ENCODE assay signal across 8 mouse cellular contexts in the genomic region with DNA sequence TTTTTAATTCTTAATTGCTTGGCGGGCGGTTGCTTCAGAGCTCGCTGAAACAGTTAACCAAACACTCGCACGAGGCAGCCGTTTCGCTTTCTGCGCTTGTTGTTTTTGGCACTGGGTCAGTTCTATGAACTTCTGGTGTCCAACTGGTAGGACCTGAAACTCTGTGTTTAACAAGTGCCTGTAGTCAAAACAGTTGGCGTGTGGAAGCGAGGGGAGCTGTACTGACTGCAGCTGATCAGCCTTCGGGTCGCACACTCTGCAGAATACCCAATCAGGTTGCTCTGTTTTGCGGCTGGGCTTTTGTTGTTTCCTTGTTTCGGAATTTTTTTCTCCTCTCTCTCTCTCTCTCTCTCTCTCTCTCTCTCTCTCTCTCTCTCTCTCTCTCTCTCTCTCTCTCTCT.
DNase-seq lines count a peak whose midpoint lies in the region; ATAC-seq and TF ChIP-seq lines count a peak whose summit lies in the region.

No protein-coding gene starts in this region.

- H3K27me3 ChIP-seq in MEL (ENCODE audit: control insufficient read depth in 1 of 2, insufficient read depth in 2 of 2, low read length in 2 of 2) = no peaks in the 10 kb centered on the region
- H3K27me3 ChIP-seq in forebrain, embryonic 14.5 days (replicated peaks; ENCODE audit: control insufficient read depth, insufficient read depth, low read length) = 0 out of 2 replicates have a peak, but pooled peaks cover 3% of the 10 kb centered on the region

- no peak for TF ChIP-seq POLR2A in MEL (IDR thresholded peaks at IDR 0.05; ENCODE audit: control insufficient read depth in 1 of 2, insufficient read depth in 1 of 2, low read depth in 1 of 2, low read length in 2 of 2, poor library complexity in 1 of 2)
- no peak for TF ChIP-seq POLR2A in bone marrow, adult 2 months (IDR thresholded peaks at IDR 0.05; ENCODE audit: borderline replicate concordance, control insufficient read depth, low read depth, low read length)

- 0% methylated on average over 14 of the region's 14 CpGs for WGBS in bone marrow, adult 2 months
- whole genome bisulfite sequencing in forebrain, embryonic 14.5 days = 0% methylated on average over 14 of the region's 14 CpGs

- peak in 1 of 2 experiments; percentile 48; a peak in 2 of 4 replicates for TF ChIP-seq EP300 in MEL (IDR thresholded peaks at IDR 0.05; ENCODE audit: low read depth in 1 of 2, low read length in 2 of 2)

- peaks cover 0 to 3% of the 10 kb centered on the region in 2 experiments; a peak in 1 of 4 replicates for H3K36me3 ChIP-seq in MEL (ENCODE audit: control insufficient read depth in 1 of 2, insufficient read depth in 2 of 2, low read length in 2 of 2)
- H3K36me3 ChIP-seq in forebrain, embryonic 14.5 days (ENCODE audit: control insufficient read depth, insufficient read depth, low read length) = no peaks in the 10 kb centered on the region

- no peaks in the 10 kb centered on the region; the same call in 1 of the 2 replicates for H3K79me2 ChIP-seq in MEL (ENCODE audit: control insufficient read depth, insufficient read depth, low read length, poor library complexity)

- no peak for TF ChIP-seq RAD21 in MEL (IDR thresholded peaks at IDR 0.05; ENCODE audit: low read depth, low read length)

- peak overlapping the region; percentile 89 for H3K4me2 ChIP-seq in forebrain, embryonic 14.5 days (ENCODE audit: low read length)

- peak overlapping the region; percentile 68 for H3K27ac ChIP-seq in MEL (ENCODE audit: control insufficient read depth, low read depth, low read length)
- peak overlapping the region; percentile 13 for H3K27ac ChIP-seq in bone marrow, adult 2 months (ENCODE audit: control insufficient read depth, insufficient read depth, low read depth, low read length, poor library complexity)
- no peak overlapping the region for H3K27ac ChIP-seq in forebrain, embryonic 14.5 days (ENCODE audit: low read depth, low read length)
- H3K27ac ChIP-seq in layer of hippocampus, adult 2 months = peak overlapping the region; percentile 57

- peaks cover 0 to 15% of the 10 kb centered on the region in 2 experiments; a peak in 2 of 4 replicates for H3K4me1 ChIP-seq in MEL (ENCODE audit: control insufficient read depth in 1 of 2, insufficient read depth in 2 of 2, low read length in 2 of 2)
- peaks cover 3% of the 10 kb centered on the region for H3K4me1 ChIP-seq in bone marrow, adult 2 months (ENCODE audit: control insufficient read depth, insufficient read depth, low read length)
- peaks cover 17% of the 10 kb centered on the region for H3K4me1 ChIP-seq in forebrain, embryonic 14.5 days (ENCODE audit: control insufficient read depth, insufficient read depth, low read length)

- H3K9ac ChIP-seq in MEL (ENCODE audit: control insufficient read depth, low read depth, low read length, poor library complexity, severe bottlenecking) = peak overlapping the region; percentile 55
- peak overlapping the region; percentile 35 for H3K9ac ChIP-seq in forebrain, embryonic 14.5 days (ENCODE audit: low read length)

- H3K9me3 ChIP-seq in MEL (replicated peaks; ENCODE audit: insufficient read depth, low read length) = no peaks in the 10 kb centered on the region
- no peaks in the 10 kb centered on the region for H3K9me3 ChIP-seq in forebrain, embryonic 14.5 days (replicated peaks; ENCODE audit: control insufficient read depth, low read length)

- peak overlapping the region; percentile 93 to 98 for H3K4me3 ChIP-seq in MEL (ENCODE audit: control insufficient read depth in 1 of 2, insufficient read depth in 1 of 2, low read depth in 2 of 2, low read length in 2 of 2)
- H3K4me3 ChIP-seq in bone marrow, adult 2 months (replicated peaks; ENCODE audit: control insufficient read depth, low read depth, low read length) = peak overlapping the region; percentile 65
- H3K4me3 ChIP-seq in forebrain, embryonic 14.5 days (ENCODE audit: low read depth, low read length) = peak overlapping the region; percentile 36
- H3K4me3 ChIP-seq in layer of hippocampus, adult 2 months = peak overlapping the region; percentile 53

- peak; percentile 89 for ATAC-seq in forebrain, embryonic 14.5 days
- peak; percentile 62 to 64 for ATAC-seq in hematopoietic stem cell, adult 5-6 weeks (replicated peaks in 1 of 2; ENCODE audit: insufficient read depth in 1 of 2, low FRiP score in 2 of 2, low TSS enrichment in 1 of 2, low read depth in 1 of 2, poor library complexity in 2 of 2, severe bottlenecking in 2 of 2)

- no peak for TF ChIP-seq CTCF in MEL (IDR thresholded peaks at IDR 0.05 in 2 of 3, conservative IDR thresholded peaks at IDR 0.05 in 1 of 3; ENCODE audit: control insufficient read depth in 1 of 3, insufficient read depth in 1 of 3, low read depth in 2 of 3, low read length in 3 of 3, poor library complexity in 1 of 3, severe bottlenecking in 1 of 3)
- TF ChIP-seq CTCF in bone marrow, adult 2 months (IDR thresholded peaks at IDR 0.05; ENCODE audit: control insufficient read depth, insufficient read depth, low read length) = no peak
- no peak for TF ChIP-seq CTCF in layer of hippocampus, adult 2 months (conservative IDR thresholded peaks at IDR 0.05)

- peak; percentile 85 for DNase-seq in MEL (ENCODE audit: low read depth, low spot score)
- peak; percentile 86 for DNase-seq in forebrain, embryonic 14.5 days (ENCODE audit: low spot score)
- DNase-seq in layer of hippocampus, adult 2 months (ENCODE audit: low spot score in 2 of 2) = peak; percentile 34 to 57
- peak; percentile 91 for DNase-seq in lung, postnatal 36 days
- peak; percentile 63 for DNase-seq in retina, embryonic 14.5 days (ENCODE audit: low spot score)
- DNase-seq in c-Kit-positive CD71-positive TER-119-positive erythroid progenitor cells, embryonic 14.5 days (ENCODE audit: low spot score) = no peak

TF ChIP-seq in MEL, 35 proteins besides CTCF, POLR2A, EP300 and RAD21:
- 0 out of 2 replicates have a peak, but pooled peaks have one; percentile 21 for TF ChIP-seq GATA1 (IDR thresholded peaks at IDR 0.05; ENCODE audit: low read depth, low read length)
- TF ChIP-seq MXI1 (IDR thresholded peaks at IDR 0.05; ENCODE audit: low read depth, low read length) = peak; percentile 61
- peak; percentile 46; the same call in 1 of the 2 replicates for TF ChIP-seq SIN3A (IDR thresholded peaks at IDR 0.05; ENCODE audit: low read length)
- no peak for TF ChIP-seq CHD1 (IDR thresholded peaks at IDR 0.05; ENCODE audit: low read depth, low read length)
- peak; percentile 53 for TF ChIP-seq ETS1 (IDR thresholded peaks at IDR 0.05; ENCODE audit: low read depth, low read length)
- peak; percentile 23; the same call in 1 of the 2 replicates for TF ChIP-seq NELFE (IDR thresholded peaks at IDR 0.05; ENCODE audit: low read depth, low read length)
- no peak for TF ChIP-seq ZMIZ1 (IDR thresholded peaks at IDR 0.05; ENCODE audit: low read depth, low read length)
- TF ChIP-seq TCF12 (IDR thresholded peaks at IDR 0.05; ENCODE audit: low read depth, low read length) = no peak
- peak; percentile 32; the same call in 1 of the 2 replicates for TF ChIP-seq BHLHE40 (IDR thresholded peaks at IDR 0.05; ENCODE audit: borderline replicate concordance, low read depth, low read length)
- peak; percentile 96 for TF ChIP-seq JUND (IDR thresholded peaks at IDR 0.05; ENCODE audit: low read depth, low read length)
- no peak for TF ChIP-seq UBTF (IDR thresholded peaks at IDR 0.05; ENCODE audit: borderline replicate concordance, insufficient read depth, low read depth, low read length)
- TF ChIP-seq MAX (IDR thresholded peaks at IDR 0.05; ENCODE audit: low read length) = peak; percentile 36; the same call in 1 of the 2 replicates
- no peak for TF ChIP-seq TAL1 (IDR thresholded peaks at IDR 0.05; ENCODE audit: low read length)
- TF ChIP-seq ZNF384 (IDR thresholded peaks at IDR 0.05; ENCODE audit: low read depth, low read length) = peak; percentile 72

Comparison
In these comparisons a context has a peak if more than half of its experiments do, and no peak if none do; other contexts are left out.
1. H3K4me3 ChIP-seq: peak in every context shown above with its lines; median percentile 96 in MEL; 65 in bone marrow, adult 2 months; 53 in layer of hippocampus, adult 2 months; 36 in forebrain, embryonic 14.5 days.